Mouse (Mus musculus) retina, adult 2 months (tissue): ENCODE results near the gene Map3k15.

Experiments used
- DNase-seq: peaks from one replicate; pipeline ENCODE4 v3.0.0-alpha.2; 2012; ENCODE audit warnings: low read depth, low spot score

Gene Map3k15

GRCm38 (mm10) chrX:160135719-160136118, 147.5 kb downstream of the Map3k15 start:
- no peak for DNase-seq

- DNase-seq: no peak
Measured at GRCm38 (mm10) chrX:160136153-160136552, 147.9 kb downstream of the Map3k15 start.

DNA sequence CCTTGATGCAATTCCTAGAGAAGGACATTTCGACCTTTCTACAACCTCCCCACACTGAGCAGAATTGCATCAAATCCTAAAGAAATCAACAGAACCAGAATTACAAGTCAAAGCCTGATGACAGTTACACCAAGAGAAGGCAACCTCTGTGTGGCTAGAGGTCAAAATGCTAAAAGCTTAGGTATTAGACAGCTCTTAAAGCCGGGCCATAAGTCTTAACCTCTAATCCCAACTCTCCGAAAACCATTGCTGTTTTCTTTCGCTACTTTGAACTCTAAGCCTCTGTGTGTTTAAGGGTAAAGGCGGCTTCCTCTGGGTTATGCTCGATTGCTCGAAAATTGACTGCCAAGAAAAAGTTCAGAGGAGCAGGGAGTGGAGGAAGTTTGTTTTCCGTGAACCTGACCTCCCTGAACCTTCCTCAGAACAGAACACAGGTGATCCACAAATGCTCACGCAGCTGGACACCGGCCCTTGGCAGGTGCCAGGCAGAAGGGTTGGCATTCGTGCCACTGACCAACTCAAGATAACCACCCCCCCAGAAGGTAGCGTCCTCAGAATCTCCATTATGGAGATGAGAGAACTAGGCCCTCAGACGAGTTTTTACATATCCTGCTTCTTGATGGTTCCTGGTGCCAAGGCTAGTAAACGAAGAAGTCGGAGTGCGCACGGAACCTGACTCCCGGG, 149.1 kb downstream of the Map3k15 start:
- no peak for DNase-seq

GRCm38 (mm10) chrX:160137861-160138717, 149.9 kb downstream of the Map3k15 start, which contains the start of gene Pdha1:
TSS of gene Pdha1 (minus strand) at chrX:160138413.
- DNase-seq: peak; percentile 57

DNA sequence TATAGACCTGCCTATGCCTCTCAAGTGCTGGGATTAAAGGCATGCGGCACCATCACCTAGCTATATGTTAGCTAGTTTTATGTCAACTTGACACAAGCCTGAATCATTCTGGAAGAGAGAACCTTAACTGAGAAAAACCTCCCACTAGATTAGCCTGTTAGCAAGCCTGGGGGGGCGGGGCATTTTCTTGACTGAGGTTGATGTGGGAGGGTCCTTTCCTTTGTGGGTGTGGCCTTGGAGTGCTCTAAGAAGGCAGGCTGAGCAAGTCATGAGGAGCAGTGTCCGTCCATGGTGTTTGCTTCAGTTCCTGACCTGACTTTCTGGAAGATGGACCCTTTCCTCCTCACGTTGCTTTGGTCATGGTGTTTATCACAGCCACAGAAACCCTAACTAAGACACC, 158.6 kb downstream of the Map3k15 start:
- DNase-seq: no peak

- DNase-seq: no peak
Measured at GRCm38 (mm10) chrX:160147406-160147805, 159.2 kb downstream of the Map3k15 start.

GRCm38 (mm10) chrX:160148859-160149258, 160.6 kb downstream of the Map3k15 start:
- no peak for DNase-seq

DNA sequence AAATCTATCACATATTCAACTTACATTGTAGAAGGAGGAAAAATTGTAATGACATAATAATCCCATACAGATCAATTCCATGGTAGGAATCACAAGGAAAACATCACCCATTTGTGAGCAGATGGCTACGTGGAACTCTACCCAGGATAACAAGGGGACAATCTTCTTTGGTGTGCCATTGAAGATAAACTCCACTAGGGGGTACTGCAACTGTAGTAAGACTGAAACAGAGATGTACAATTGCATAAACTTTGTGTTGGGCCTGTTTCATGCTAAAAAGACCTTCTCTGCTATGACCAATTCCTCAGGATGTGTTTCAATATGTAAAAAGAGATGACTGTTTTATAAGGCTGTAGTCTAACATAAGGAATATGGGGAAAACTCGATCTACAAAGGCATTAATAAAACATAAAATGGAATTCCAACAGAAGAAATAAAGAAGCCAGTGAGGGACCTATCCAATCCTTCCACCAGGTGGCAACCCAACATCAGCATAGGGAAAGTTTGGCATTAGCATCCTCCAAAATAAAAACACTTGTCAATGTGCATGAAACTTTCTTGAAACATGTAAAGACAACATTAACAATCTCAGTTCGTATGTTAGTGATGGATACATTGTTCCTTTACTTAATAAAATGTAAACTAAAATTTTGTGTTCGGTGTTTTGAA, 165.0 kb downstream of the Map3k15 start:
- DNase-seq: no peak

DNA sequence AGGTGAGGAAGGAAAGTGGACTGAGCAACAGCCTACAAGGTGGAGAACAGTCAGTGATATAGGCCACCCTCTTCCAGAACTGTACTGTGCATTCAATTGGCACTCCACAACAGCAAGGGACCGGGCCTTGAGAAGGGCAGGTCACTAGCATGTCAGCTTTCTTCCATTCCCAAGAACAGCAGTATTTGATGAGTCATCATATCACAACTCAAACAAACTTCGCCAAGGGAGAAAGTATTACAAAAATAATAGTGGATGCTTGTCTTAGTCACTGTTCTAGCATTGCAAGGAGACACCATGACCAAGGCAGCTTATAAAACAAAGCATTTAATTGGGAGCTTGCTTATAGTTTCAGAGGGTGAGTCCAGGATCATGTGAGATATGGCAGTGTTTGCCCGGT, 176.0 kb downstream of the Map3k15 start:
- DNase-seq: no peak

- no peak for DNase-seq
Measured at GRCm38 (mm10) chrX:160166246-160166985, 178.2 kb downstream of the Map3k15 start.

- peak; percentile 16 for DNase-seq
Measured at GRCm38 (mm10) chrX:160170150-160170549, 181.9 kb downstream of the Map3k15 start.
